Mouse (Mus musculus): ENCODE measurements around the gene Mageb3.
"Not testable (repeated sequence)": the region's sequence is repeated elsewhere in the genome, so short reads cannot be mapped to it uniquely, and the experiment has no call there.

The Mageb3 gene

GRCm38 (mm10) chr2:121955765-121956223 is at the start of gene Mageb3, which contains the start of gene Ctdspl2:
Mageb3 (minus strand) TSS chr2:121956092.
Ctdspl2 (plus strand) TSS chr2:121956001.
- peak; percentile 95 for DNase-seq (ENCODE audit: extremely low spot score)

DNA sequence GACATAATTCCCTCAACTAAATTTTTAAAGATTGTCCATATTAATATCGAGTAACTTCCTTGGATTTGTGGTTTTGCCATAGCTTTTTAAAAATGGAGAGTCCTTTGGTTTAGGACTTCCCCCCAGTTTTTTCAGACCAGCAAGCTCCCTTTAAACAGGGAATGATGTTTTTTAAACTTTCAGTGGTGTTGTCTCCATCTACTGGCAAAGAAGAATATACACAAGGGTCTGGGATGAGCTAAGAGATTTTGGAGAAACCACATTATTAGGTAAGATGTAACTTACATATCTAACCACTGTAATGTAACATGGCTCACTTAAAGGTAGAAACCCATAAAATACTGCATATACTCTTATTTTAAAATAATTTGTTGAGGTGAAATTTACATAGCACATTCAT is 39.8 kb upstream of the Mageb3 start:
- DNase-seq (ENCODE audit: extremely low spot score): no peak

DNA sequence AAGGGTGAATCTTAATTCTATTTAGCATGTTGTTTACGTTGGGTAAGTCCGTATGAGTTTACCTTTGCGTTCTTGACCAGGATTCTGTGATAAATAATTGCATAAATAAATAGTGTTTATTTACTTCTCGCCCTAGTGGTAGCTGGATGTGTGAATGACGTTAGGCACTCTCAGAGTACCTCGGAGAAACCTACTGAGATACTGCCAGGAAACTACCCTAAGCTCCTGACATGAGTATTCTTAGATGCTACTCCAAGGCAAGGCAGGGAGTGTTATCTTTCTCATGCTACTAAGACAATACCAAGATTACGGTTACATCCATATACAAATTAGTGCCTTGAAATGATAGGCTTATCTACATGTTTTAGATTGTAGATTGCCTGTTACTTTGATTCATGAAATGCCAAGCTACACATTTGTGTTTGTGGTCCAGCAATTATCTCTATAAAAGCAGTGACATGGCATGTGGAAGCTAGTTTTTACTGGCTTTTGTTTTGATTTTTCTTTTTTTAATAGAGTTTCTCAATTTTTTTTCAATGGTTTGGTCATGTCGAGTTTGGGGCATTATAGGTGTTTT is 1.4 kb upstream of the Mageb3 start:
- no peak for DNase-seq (ENCODE audit: extremely low spot score)

GRCm38 (mm10) chr2:121956224-121957018 is 529 bp upstream of the Mageb3 start:
- peak; percentile 97 for DNase-seq (ENCODE audit: extremely low spot score)

DNA sequence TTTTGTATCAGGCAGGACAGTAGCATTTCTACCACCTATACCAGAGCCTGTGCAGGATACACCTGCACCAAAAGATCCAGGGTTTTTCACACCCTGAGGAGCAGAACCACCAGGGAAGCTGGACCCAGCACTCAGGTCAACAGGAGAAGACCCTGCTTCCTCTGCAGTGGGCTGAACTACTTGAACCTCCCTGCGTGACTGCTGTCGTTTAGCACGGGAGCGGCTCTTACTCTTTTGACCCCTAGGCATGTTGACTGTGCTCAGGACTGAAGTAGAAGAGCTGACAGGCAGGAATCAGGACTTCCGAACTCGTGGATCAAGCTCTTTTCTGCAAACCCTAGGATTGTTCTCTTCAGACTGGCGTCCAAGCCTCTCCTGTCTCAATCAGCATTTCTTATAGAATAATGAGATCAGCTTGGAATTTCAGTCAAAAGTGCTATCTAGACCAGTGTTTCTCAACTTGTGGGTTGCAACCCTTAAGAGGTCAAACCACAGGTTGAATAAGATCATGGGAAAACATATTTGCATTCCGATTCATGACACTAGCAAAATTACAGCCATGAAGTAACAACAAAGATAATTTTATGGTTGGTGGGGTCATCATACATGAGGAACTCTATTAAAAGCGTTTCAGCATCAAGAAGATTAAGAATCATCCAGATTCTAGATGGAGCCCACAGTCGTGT is 778 bp downstream of the Mageb3 start:
- peak; percentile 29 for DNase-seq (ENCODE audit: extremely low spot score)

DNA sequence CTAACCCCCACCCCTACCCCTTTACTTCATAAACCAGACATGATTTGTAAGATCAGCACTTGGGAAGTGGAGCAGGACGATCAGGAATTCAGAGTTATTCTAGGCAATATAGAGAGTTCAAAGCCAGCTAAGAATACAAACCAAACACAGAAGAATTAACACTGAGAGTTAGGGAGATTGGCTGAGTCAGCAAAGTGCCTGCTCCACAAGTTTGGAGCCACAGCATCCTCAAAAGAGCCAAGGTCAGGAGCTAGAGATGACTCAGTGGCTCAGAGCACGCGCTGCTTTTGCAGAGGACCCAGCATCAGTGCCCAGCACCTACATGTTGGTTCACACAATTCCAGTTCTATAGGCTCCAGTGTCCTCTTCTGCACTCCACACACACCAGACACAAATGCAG is 12.5 kb downstream of the Mageb3 start:
- DNase-seq (ENCODE audit: extremely low spot score): no peak

DNA sequence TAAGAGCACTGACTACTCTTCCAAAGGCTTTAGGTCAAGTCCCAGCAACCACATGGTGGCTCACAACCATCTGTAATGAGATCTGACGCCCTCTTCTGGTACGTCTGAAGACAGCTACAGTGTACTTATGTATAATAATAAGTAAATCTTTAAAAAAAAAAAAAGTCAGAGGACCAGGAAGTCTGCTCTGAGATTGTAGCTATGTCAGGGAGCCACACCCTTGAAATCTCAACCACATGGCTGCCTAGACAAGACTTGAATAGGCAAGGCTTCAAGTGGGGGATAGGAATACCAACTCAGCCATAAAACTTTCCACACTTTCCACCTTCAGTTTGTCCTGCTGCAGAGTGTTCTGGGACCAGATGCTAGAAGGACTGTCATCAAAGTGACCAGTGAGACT is 18.3 kb downstream of the Mageb3 start:
- DNase-seq (ENCODE audit: extremely low spot score): not testable (repeated sequence)

DNA sequence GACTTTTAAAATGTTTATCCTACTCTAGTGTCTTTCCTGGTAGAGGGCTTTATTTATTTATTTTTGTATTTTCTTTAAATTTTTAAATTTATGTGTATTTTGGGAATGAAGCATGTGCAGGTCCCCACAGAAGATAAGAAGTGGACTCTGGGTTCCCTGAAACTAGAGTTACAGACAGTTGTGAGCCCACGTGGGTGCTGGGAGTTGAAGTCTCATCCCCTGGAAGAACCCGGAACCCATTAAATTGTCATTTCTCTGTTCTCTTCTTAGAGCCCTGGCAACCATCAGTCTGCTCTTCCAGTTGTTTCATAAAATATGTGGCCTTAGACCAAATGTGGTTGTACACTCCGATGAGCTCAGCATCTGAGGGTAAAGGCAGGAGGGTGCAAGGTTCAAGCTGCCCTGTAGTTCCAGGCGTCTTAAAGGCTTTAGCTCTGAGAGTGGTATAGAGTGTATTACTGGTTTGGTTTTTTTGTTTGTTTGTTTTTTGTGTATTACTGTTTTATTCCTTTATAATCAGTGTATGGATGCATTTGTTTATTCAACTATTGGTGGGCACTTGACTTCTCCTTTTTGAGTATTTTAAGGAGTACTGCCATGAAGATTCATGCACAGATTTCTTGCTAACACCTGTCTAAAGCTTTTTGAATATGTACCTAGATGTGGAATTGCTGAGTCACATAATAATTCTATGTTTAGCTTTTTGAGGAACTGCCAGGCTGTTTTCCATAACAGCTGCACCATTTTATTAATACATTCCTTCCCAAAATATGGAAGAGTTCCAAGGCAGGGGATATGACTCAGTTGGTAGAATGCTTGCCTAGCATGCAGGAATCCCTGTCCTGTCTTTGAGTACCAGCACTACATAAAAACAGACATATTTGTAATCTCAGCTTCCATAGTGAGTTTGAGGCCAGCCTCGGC is 39.6 kb downstream of the Mageb3 start:
- no peak for DNase-seq (ENCODE audit: extremely low spot score)

GRCm38 (mm10) chr2:121909975-121910374 is 45.9 kb downstream of the Mageb3 start:
- no peak for DNase-seq (ENCODE audit: extremely low spot score)
